Mouse (Mus musculus): ENCODE measurements at regions not wholly inside any gene's neighbourhood (a gene's known extent, or its start where the extent isn't known, plus 50 kb on each side); places are given as distances from the start of the nearest gene placed in this dataset.
"Not testable (repeated sequence)": the region's sequence is repeated elsewhere in the genome, so short reads cannot be mapped to it uniquely, and the experiment has no call there.

- no peak for DNase-seq
Measured at GRCm38 (mm10) chr17:42956588-42956987, 59.8 kb upstream of the Tnfrsf21 start.

GRCm38 (mm10) chr17:42954722-42955121 is 61.6 kb upstream of the Tnfrsf21 start:
- DNase-seq: no peak

- DNase-seq: no peak
Measured at GRCm38 (mm10) chr17:42944453-42944852, 68.0 kb upstream of the Cd2ap start.

- peak; percentile 30 for DNase-seq
Measured at GRCm38 (mm10) chr17:42943272-42943696, 66.8 kb upstream of the Cd2ap start.

- no peak for DNase-seq
Measured at GRCm38 (mm10) chr17:42939476-42939875, 63.0 kb upstream of the Cd2ap start.

GRCm38 (mm10) chr17:42938579-42938978 is 62.1 kb upstream of the Cd2ap start:
- no peak for DNase-seq

GRCm38 (mm10) chr17:42937480-42937879 is 61.0 kb upstream of the Cd2ap start:
- not testable (repeated sequence) for DNase-seq

GRCm38 (mm10) chr17:42934068-42934467 is 57.6 kb upstream of the Cd2ap start:
- DNase-seq: peak; percentile 12

GRCm38 (mm10) chr17:42933335-42934004 is 57.0 kb upstream of the Cd2ap start:
- no peak for DNase-seq

- no peak for DNase-seq
Measured at GRCm38 (mm10) chr17:42927320-42927719, 50.9 kb upstream of the Cd2ap start.

Data from right cerebral cortex, postnatal 4 days (tissue).